Mouse (Mus musculus): Measurements from ENCODE around the gene Cir1.

- TF ChIP-seq MAFK (IDR thresholded peaks at IDR 0.05; ENCODE audit: insufficient read depth, low read depth, low read length) = no peak
- TF ChIP-seq ZNF384 (IDR thresholded peaks at IDR 0.05; ENCODE audit: low read depth, low read length) = no peak
- TF ChIP-seq ZC3H11A (IDR thresholded peaks at IDR 0.05; ENCODE audit: borderline replicate concordance, low read depth, low read length) = no peak
Observed at GRCm38 (mm10) chr2:73277021-73277708, 35.3 kb downstream of the Cir1 start.

Data from ES-E14 (cell line).